Mouse (Mus musculus): ENCODE measurements around the gene Zc3h12a. TPM values are rescaled to one million over a fixed set of nuclear protein-coding genes. Genes with fewer than 3 reads are reported as not detected.
A peak's percentile ranks its signal among the peaks of the same experiment; 100 is the strongest.

The Zc3h12a gene
- polyA plus RNA-seq, 1 experiment from 2014 or later = 0.90 TPM

- no peak for DNase-seq (ENCODE audit: low spot score)
- no peaks in the 10 kb centered on the region; the same call in 1 of the 2 replicates for H3K36me3 ChIP-seq (ENCODE audit: control insufficient read depth, insufficient read depth, low read length)
- ATAC-seq (ENCODE audit: insufficient read depth, low FRiP score, low TSS enrichment) = peak; percentile 94
- no peaks in the 10 kb centered on the region for H3K27me3 ChIP-seq (ENCODE audit: control insufficient read depth, insufficient read depth, low read length)
- peak overlapping the region; percentile 96 for H3K27ac ChIP-seq (ENCODE audit: low read depth, low read length)
- peak overlapping the region; percentile 93 for H3K9ac ChIP-seq (ENCODE audit: low read length)
- H3K4me1 ChIP-seq (ENCODE audit: control insufficient read depth, insufficient read depth, low read length) = peaks cover 5% of the 10 kb centered on the region
- WGBS = under 1% methylated on average over 45 of the region's 45 CpGs
- H3K4me2 ChIP-seq (ENCODE audit: low read depth) = peak overlapping the region; percentile 79
- H3K4me3 ChIP-seq (ENCODE audit: low read depth, low read length) = peak overlapping the region; percentile 86
- H3K9me3 ChIP-seq (ENCODE audit: control insufficient read depth, low read length) = no peaks in the 10 kb centered on the region
Measured at GRCm38 (mm10) chr4:125085346-125085841, 42.2 kb downstream of the Zc3h12a start.

GRCm38 (mm10) chr4:125084403-125085345, 43.0 kb downstream of the Zc3h12a start, which contains the start of gene Meaf6:
Gene Meaf6, plus strand, starts transcription at chr4:125085134.
- peak within 1 kb of the TSS; percentile 86 for H3K4me3 ChIP-seq (ENCODE audit: low read depth, low read length)
- ATAC-seq (ENCODE audit: insufficient read depth, low FRiP score, low TSS enrichment) (peak; percentile 84), DNase-seq (ENCODE audit: low spot score) (peak; percentile 92)
- peak within 1 kb of the TSS; percentile 79 for H3K4me2 ChIP-seq (ENCODE audit: low read depth)
- H3K9ac ChIP-seq (ENCODE audit: low read length) = peak within 1 kb of the TSS; percentile 93
- H3K36me3 ChIP-seq (ENCODE audit: control insufficient read depth, insufficient read depth, low read length) = no peaks in the 10 kb centered on the region; the same call in 1 of the 2 replicates
- peaks cover 5% of the 10 kb centered on the region for H3K4me1 ChIP-seq (ENCODE audit: control insufficient read depth, insufficient read depth, low read length)
- WGBS = 2% methylated on average over 63 of the region's 63 CpGs
- no peaks in the 10 kb centered on the region for H3K9me3 ChIP-seq (ENCODE audit: control insufficient read depth, low read length)
- no peaks in the 10 kb centered on the region for H3K27me3 ChIP-seq (ENCODE audit: control insufficient read depth, insufficient read depth, low read length)
- peak within 1 kb of the TSS; percentile 96 for H3K27ac ChIP-seq (ENCODE audit: low read depth, low read length)

DNA sequence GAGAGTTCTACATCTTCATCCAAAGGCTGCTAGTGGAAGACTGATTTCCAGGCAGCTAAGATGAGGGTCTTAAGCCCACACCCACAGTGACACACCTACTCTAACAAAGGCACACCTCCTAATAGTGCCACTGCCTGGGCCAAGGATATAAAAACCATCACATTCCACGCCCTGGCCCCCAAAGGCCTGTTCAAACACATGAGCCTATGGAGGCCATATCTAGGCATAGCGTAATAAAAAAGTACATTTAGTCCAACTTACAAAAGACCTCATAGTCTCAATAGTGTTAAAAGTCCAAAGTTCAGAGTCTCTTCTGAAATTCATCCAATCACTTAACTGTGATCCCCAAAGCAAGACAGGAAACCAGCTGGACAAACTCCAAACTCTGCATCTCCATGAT, 48.9 kb downstream of the Zc3h12a start:
- DNase-seq (ENCODE audit: low spot score) = no peak
- Histone ChIP-seq H3K9me3 (ENCODE audit: control insufficient read depth, low read length) (no peaks in the 10 kb centered on the region), H3K4me2 (ENCODE audit: low read depth) (no peak overlapping the region), H3K9ac (ENCODE audit: low read length) (no peak overlapping the region), H3K27me3 (ENCODE audit: control insufficient read depth, insufficient read depth, low read length) (no peaks in the 10 kb centered on the region), H3K4me3 (ENCODE audit: low read depth, low read length) (no peak overlapping the region), H3K4me1 (ENCODE audit: control insufficient read depth, insufficient read depth, low read length) (no peaks in the 10 kb centered on the region), H3K27ac (ENCODE audit: low read depth, low read length) (no peak overlapping the region), H3K36me3 (ENCODE audit: control insufficient read depth, insufficient read depth, low read length) (no peaks in the 10 kb centered on the region; the same call in 1 of the 2 replicates)
- 96% methylated on average over 2 of the region's 2 CpGs for WGBS
- no peak for ATAC-seq (ENCODE audit: insufficient read depth, low FRiP score, low TSS enrichment)

DNA sequence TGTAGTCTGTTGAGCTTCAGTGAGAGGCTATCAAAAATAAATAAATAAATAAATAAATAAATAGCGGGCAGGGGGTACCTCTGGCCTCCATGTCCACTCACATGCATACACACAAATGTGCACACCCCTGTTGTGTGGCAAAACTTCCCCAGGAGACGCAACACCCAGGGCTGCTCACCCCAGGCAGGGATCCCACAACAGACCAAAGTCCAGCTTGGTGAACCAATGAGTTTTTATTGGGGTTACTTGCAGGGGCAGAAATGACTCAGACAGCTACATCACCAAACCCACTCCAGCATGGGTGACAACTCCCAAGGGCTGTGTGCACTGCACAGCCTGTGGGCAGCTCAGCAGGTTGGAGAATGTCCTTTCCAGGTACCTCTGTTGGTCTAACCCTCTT, 49.9 kb downstream of the Zc3h12a start:
- Histone ChIP-seq H3K4me1 (ENCODE audit: control insufficient read depth, insufficient read depth, low read length) (no peaks in the 10 kb centered on the region), H3K9ac (ENCODE audit: low read length) (no peak overlapping the region), H3K27ac (ENCODE audit: low read depth, low read length) (no peak overlapping the region), H3K36me3 (ENCODE audit: control insufficient read depth, insufficient read depth, low read length) (peaks cover 6% of the 10 kb centered on the region), H3K27me3 (ENCODE audit: control insufficient read depth, insufficient read depth, low read length) (no peaks in the 10 kb centered on the region), H3K4me3 (ENCODE audit: low read depth, low read length) (no peak overlapping the region), H3K4me2 (ENCODE audit: low read depth) (no peak overlapping the region), H3K9me3 (ENCODE audit: control insufficient read depth, low read length) (no peaks in the 10 kb centered on the region)
- no peak for DNase-seq (ENCODE audit: low spot score)
- WGBS = 89% methylated on average over 2 of the region's 2 CpGs
- no peak for ATAC-seq (ENCODE audit: insufficient read depth, low FRiP score, low TSS enrichment)

Other genes starting within 250 kb of the Zc3h12a start
- 3.7 and 4.0 TPM in 2 replicates for gene Epha10, start 246.9 kb downstream of the Zc3h12a start, polyA plus RNA-seq (2014; fragmentation: Nextera tagmentation; extraction: Ambion mirVana)
- 4.9 and 6.5 TPM in 2 replicates for gene 9930104L06Rik, start 190.8 kb downstream of the Zc3h12a start, polyA plus RNA-seq (2014; fragmentation: Nextera tagmentation; extraction: Ambion mirVana)
- 181 and 186 TPM in 2 replicates for gene Cdca8, start 188.5 kb downstream of the Zc3h12a start, polyA plus RNA-seq (2014; fragmentation: Nextera tagmentation; extraction: Ambion mirVana)
- gene Rspo1, start 141.4 kb downstream of the Zc3h12a start, polyA plus RNA-seq (2014; fragmentation: Nextera tagmentation; extraction: Ambion mirVana) = 3.9 and 4.2 TPM in 2 replicates
- gene Gnl2, start 111.3 kb downstream of the Zc3h12a start, polyA plus RNA-seq (2014; fragmentation: Nextera tagmentation; extraction: Ambion mirVana) = 86.6 and 88.5 TPM in 2 replicates
- 0.11 TPM in 1 of 2 replicates, not detected in the other for gene Dnali1, start 62.1 kb downstream of the Zc3h12a start, polyA plus RNA-seq (2014; fragmentation: Nextera tagmentation; extraction: Ambion mirVana)
- gene Snip1, start 61.2 kb downstream of the Zc3h12a start, polyA plus RNA-seq (2014; fragmentation: Nextera tagmentation; extraction: Ambion mirVana) = 35.9 and 36.1 TPM in 2 replicates
- 98.1 and 102 TPM in 2 replicates for gene Meaf6, start 42.7 kb downstream of the Zc3h12a start, polyA plus RNA-seq (2014; fragmentation: Nextera tagmentation; extraction: Ambion mirVana)

Data from neural tube, embryonic 11.5 days (tissue).